Mouse (Mus musculus): ENCODE data around the gene Ppih. TPM values are rescaled to one million over a fixed set of nuclear protein-coding genes. Genes with fewer than 3 reads are reported as not detected.

Gene Ppih
- polyA plus RNA-seq, 1 experiment from 2014 or later: 91.9 TPM

GRCm38 (mm10) chr4:119274627-119275026 is 45.7 kb downstream of the Ppih start:
- Histone ChIP-seq H3K9ac (ENCODE audit: low read length) (no peak overlapping the region), H3K4me3 (ENCODE audit: low read length) (no peak overlapping the region), H3K36me3 (ENCODE audit: control insufficient read depth, insufficient read depth, low read length) (peaks cover 46% of the 10 kb centered on the region), H3K27ac (ENCODE audit: low read length) (peak overlapping the region; percentile 77), H3K27me3 (ENCODE audit: control insufficient read depth, insufficient read depth, low read depth, low read length) (no peaks in the 10 kb centered on the region), H3K4me1 (replicated peaks; ENCODE audit: control insufficient read depth, insufficient read depth, low read length) (no peaks in the 10 kb centered on the region), H3K4me2 (ENCODE audit: low read depth, low read length) (0 out of 2 replicates have a peak overlapping the region, but pooled peaks have one; percentile 6), H3K9me3 (ENCODE audit: control insufficient read depth, low read length) (no peaks in the 10 kb centered on the region)
- peak; percentile 68 for ATAC-seq (ENCODE audit: low read depth)
- 52% methylated on average over 1 of the region's 1 CpGs for WGBS

DNA sequence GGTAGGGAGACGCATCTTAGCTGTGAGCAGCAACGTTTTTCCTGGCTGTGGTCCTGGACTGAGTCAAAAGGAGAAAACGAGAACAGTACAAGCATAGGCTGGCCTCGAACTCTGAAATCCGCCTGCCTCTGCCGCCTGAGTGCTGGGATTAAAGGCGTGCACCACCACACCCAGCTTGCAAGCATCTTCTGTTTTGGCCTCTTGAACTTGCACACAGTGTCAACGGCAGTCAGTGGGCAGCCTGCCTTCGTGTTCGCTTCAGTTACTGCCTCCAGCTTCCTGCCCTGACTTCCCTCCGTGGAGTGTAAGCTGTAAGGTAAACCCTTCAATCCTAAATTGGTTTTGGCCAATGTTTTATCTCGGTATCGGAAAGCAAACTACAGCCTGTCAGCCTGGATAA is 53.7 kb downstream of the Ppih start:
- Histone ChIP-seq H3K27ac (ENCODE audit: low read length) (no peak overlapping the region), H3K9me3 (ENCODE audit: control insufficient read depth, low read length) (no peaks in the 10 kb centered on the region), H3K4me3 (ENCODE audit: low read length) (no peak overlapping the region), H3K4me1 (replicated peaks; ENCODE audit: control insufficient read depth, insufficient read depth, low read length) (no peaks in the 10 kb centered on the region), H3K9ac (ENCODE audit: low read length) (no peak overlapping the region), H3K4me2 (ENCODE audit: low read depth, low read length) (no peak overlapping the region), H3K27me3 (ENCODE audit: control insufficient read depth, insufficient read depth, low read depth, low read length) (no peaks in the 10 kb centered on the region), H3K36me3 (ENCODE audit: control insufficient read depth, insufficient read depth, low read length) (peaks cover 8% of the 10 kb centered on the region)
- no peak for ATAC-seq (ENCODE audit: low read depth)
- WGBS: 61% methylated on average over 13 of the region's 13 CpGs

GRCm38 (mm10) chr4:119263459-119263858 is 56.9 kb downstream of the Ppih start:
- Histone ChIP-seq H3K9ac (ENCODE audit: low read length) (no peak overlapping the region), H3K4me1 (replicated peaks; ENCODE audit: control insufficient read depth, insufficient read depth, low read length) (no peaks in the 10 kb centered on the region), H3K27me3 (ENCODE audit: control insufficient read depth, insufficient read depth, low read depth, low read length) (no peaks in the 10 kb centered on the region), H3K9me3 (ENCODE audit: control insufficient read depth, low read length) (no peaks in the 10 kb centered on the region), H3K4me3 (ENCODE audit: low read length) (no peak overlapping the region), H3K36me3 (ENCODE audit: control insufficient read depth, insufficient read depth, low read length) (no peaks in the 10 kb centered on the region), H3K4me2 (ENCODE audit: low read depth, low read length) (no peak overlapping the region), H3K27ac (ENCODE audit: low read length) (no peak overlapping the region)
- WGBS: 39% methylated on average over 3 of the region's 3 CpGs
- ATAC-seq (ENCODE audit: low read depth): no peak

- Histone ChIP-seq H3K4me2 (ENCODE audit: low read depth, low read length) (no peak overlapping the region), H3K4me1 (replicated peaks; ENCODE audit: control insufficient read depth, insufficient read depth, low read length) (no peaks in the 10 kb centered on the region), H3K4me3 (ENCODE audit: low read length) (no peak overlapping the region), H3K36me3 (ENCODE audit: control insufficient read depth, insufficient read depth, low read length) (no peaks in the 10 kb centered on the region), H3K27ac (ENCODE audit: low read length) (no peak overlapping the region), H3K27me3 (ENCODE audit: control insufficient read depth, insufficient read depth, low read depth, low read length) (no peaks in the 10 kb centered on the region), H3K9ac (ENCODE audit: low read length) (no peak overlapping the region), H3K9me3 (ENCODE audit: control insufficient read depth, low read length) (no peaks in the 10 kb centered on the region)
- no peak for ATAC-seq (ENCODE audit: low read depth)
- WGBS: 87% methylated on average over 5 of the region's 5 CpGs
These were observed 57.9 kb downstream of the Ppih start for GRCm38 (mm10) chr4:119262483-119262882.

GRCm38 (mm10) chr4:119261087-119261713 is 59.1 kb downstream of the Ppih start:
- no peak overlapping the region for H3K4me3 ChIP-seq (ENCODE audit: low read length)
- ATAC-seq (ENCODE audit: low read depth): 0 out of 2 replicates have a peak, but pooled peaks have one; percentile 29
- no peaks in the 10 kb centered on the region for H3K27me3 ChIP-seq (ENCODE audit: control insufficient read depth, insufficient read depth, low read depth, low read length)
- H3K9ac ChIP-seq (ENCODE audit: low read length): no peak overlapping the region
- no peaks in the 10 kb centered on the region for H3K4me1 ChIP-seq (replicated peaks; ENCODE audit: control insufficient read depth, insufficient read depth, low read length)
- H3K36me3 ChIP-seq (ENCODE audit: control insufficient read depth, insufficient read depth, low read length): no peaks in the 10 kb centered on the region
- WGBS: 46% methylated on average over 7 of the region's 7 CpGs
- no peak overlapping the region for H3K4me2 ChIP-seq (ENCODE audit: low read depth, low read length)
- H3K9me3 ChIP-seq (ENCODE audit: control insufficient read depth, low read length): no peaks in the 10 kb centered on the region
- peak overlapping the region; percentile 38; the same call in 1 of the 2 replicates for H3K27ac ChIP-seq (ENCODE audit: low read length)

DNA sequence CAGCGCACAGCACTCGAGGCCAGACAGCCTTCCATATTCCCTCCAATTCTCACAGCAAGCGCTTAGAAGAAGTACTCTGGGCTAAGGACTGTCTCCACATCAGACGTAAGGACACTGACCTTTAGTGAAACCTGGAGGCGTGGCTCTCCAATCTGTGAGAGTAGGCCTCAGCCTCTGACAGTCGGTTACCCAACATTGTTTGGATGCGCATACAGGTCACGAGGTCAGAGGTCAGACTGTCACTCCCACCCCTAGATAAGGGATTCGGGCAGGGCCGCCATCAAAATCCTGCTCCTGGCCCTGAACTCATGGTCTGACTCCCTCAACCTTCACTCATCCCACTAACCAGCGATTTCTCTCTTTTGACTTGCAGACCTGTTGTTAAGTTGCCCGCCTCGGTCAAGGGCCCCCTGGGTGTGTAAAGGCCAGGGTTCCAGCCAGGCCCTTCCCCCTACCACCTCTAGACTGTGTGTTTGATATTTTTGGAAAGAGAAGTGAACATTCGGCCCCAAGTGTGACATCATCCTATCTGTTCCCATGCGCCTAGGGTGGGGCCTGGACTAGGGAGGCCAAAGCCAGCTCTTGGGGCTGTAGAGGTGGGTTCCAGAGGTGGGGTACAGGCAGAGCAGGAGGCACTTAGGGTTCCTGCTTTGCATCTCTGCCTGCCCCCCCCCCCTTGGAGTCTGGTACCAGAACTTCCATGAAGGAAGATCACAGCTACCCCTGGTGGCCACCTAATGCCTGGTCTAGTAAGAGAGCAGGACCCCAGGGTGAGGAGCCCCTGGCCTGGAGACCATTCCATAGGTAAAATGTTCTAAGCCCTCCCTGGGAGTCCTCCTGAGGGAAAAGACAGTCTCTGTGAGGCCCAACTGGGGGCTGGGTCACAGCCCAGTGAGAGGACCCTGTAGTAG is 60.7 kb downstream of the Ppih start:
- WGBS: 76% methylated on average over 15 of the region's 15 CpGs
- Histone ChIP-seq H3K9ac (ENCODE audit: low read length) (no peak overlapping the region), H3K4me1 (replicated peaks; ENCODE audit: control insufficient read depth, insufficient read depth, low read length) (no peaks in the 10 kb centered on the region), H3K4me3 (ENCODE audit: low read length) (no peak overlapping the region), H3K36me3 (ENCODE audit: control insufficient read depth, insufficient read depth, low read length) (no peaks in the 10 kb centered on the region), H3K27ac (ENCODE audit: low read length) (no peak overlapping the region), H3K27me3 (ENCODE audit: control insufficient read depth, insufficient read depth, low read depth, low read length) (no peaks in the 10 kb centered on the region), H3K4me2 (ENCODE audit: low read depth, low read length) (no peak overlapping the region), H3K9me3 (ENCODE audit: control insufficient read depth, low read length) (no peaks in the 10 kb centered on the region)
- ATAC-seq (ENCODE audit: low read depth): no peak

GRCm38 (mm10) chr4:119257083-119257482 is 63.3 kb downstream of the Ppih start:
- no peaks in the 10 kb centered on the region for H3K9me3 ChIP-seq (ENCODE audit: control insufficient read depth, low read length)
- no peak overlapping the region for H3K9ac ChIP-seq (ENCODE audit: low read length)
- H3K4me1 ChIP-seq (replicated peaks; ENCODE audit: control insufficient read depth, insufficient read depth, low read length): peaks cover 6% of the 10 kb centered on the region
- no peak overlapping the region for H3K4me2 ChIP-seq (ENCODE audit: low read depth, low read length)
- no peaks in the 10 kb centered on the region for H3K27me3 ChIP-seq (ENCODE audit: control insufficient read depth, insufficient read depth, low read depth, low read length)
- H3K36me3 ChIP-seq (ENCODE audit: control insufficient read depth, insufficient read depth, low read length): no peaks in the 10 kb centered on the region
- no peak overlapping the region for H3K27ac ChIP-seq (ENCODE audit: low read length)
- ATAC-seq (ENCODE audit: low read depth): no peak
- 60% methylated on average over 6 of the region's 6 CpGs for WGBS
- no peak overlapping the region for H3K4me3 ChIP-seq (ENCODE audit: low read length)

GRCm38 (mm10) chr4:119255351-119255750 is 65.0 kb downstream of the Ppih start, which contains the start of gene Cldn19:
Gene Cldn19 (plus strand): TSS chr4:119255414.
- peak within 1 kb of the TSS; percentile 13; the same call in 1 of the 2 replicates for H3K9ac ChIP-seq (ENCODE audit: low read length)

DNA sequence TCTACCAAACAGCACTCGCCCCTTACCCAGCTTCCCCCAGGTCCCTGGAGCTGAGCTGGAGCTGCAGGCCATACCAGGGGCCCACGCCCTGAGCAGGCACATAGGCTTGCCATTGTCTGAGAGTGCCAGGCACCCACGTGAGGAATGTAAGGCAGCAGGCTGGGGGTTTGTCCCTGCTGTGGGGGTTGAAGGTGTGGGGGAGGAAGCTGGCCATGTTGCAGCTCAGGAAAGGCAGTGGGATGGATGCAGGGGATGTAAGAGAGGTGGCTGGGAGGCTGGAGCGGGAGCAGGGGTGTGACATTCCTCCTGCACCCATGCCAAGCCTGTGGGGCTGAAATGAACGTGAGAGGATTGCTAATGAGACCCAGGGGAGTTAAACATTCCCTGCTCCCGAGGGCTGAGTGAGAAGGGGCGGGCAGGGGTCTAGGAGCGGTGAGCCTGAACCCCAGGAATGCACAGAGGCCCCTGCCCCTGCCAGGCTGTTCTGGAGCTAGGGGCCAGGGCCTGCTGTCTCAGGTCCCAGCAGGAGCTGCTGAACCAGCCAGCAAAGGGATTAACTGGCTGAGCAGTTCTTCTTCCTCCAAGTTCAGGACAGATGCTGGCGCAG is 66.2 kb downstream of the Ppih start:
- Histone ChIP-seq H3K4me3 (ENCODE audit: low read length) (no peak overlapping the region), H3K9ac (ENCODE audit: low read length) (0 out of 2 replicates have a peak overlapping the region, but pooled peaks have one; percentile 10), H3K4me2 (ENCODE audit: low read depth, low read length) (no peak overlapping the region), H3K36me3 (ENCODE audit: control insufficient read depth, insufficient read depth, low read length) (no peaks in the 10 kb centered on the region), H3K9me3 (ENCODE audit: control insufficient read depth, low read length) (no peaks in the 10 kb centered on the region), H3K4me1 (replicated peaks; ENCODE audit: control insufficient read depth, insufficient read depth, low read length) (peaks cover 6% of the 10 kb centered on the region), H3K27ac (ENCODE audit: low read length) (no peak overlapping the region), H3K27me3 (ENCODE audit: control insufficient read depth, insufficient read depth, low read depth, low read length) (no peaks in the 10 kb centered on the region)
- 41% methylated on average over 9 of the region's 9 CpGs for WGBS
- ATAC-seq (ENCODE audit: low read depth): peak; percentile 68

More at GRCm38 (mm10) chr4:119255351-119255750, 65.0 kb downstream of the Ppih start, which contains the start of gene Cldn19:
- peaks cover 6% of the 10 kb centered on the region for H3K4me1 ChIP-seq (replicated peaks; ENCODE audit: control insufficient read depth, insufficient read depth, low read length)
- H3K36me3 ChIP-seq (ENCODE audit: control insufficient read depth, insufficient read depth, low read length): no peaks in the 10 kb centered on the region
- no peaks in the 10 kb centered on the region for H3K27me3 ChIP-seq (ENCODE audit: control insufficient read depth, insufficient read depth, low read depth, low read length)
- no peak within 1 kb of the TSS for H3K27ac ChIP-seq (ENCODE audit: low read length)
- H3K4me3 ChIP-seq (ENCODE audit: low read length): no peak within 1 kb of the TSS
- H3K4me2 ChIP-seq (ENCODE audit: low read depth, low read length): no peak within 1 kb of the TSS
- H3K9me3 ChIP-seq (ENCODE audit: control insufficient read depth, low read length): no peaks in the 10 kb centered on the region
- WGBS: 82% methylated on average over 12 of the region's 12 CpGs
- ATAC-seq (ENCODE audit: low read depth): no peak

Measured in lung, embryonic 16.5 days (tissue).